Mouse (Mus musculus): ENCODE data around the gene Grin2a. TPM values are rescaled to one million over a fixed set of nuclear protein-coding genes. Genes with fewer than 3 reads are reported as not detected.

The Grin2a gene
- polyA plus RNA-seq, 1 experiment: not detected

DNA sequence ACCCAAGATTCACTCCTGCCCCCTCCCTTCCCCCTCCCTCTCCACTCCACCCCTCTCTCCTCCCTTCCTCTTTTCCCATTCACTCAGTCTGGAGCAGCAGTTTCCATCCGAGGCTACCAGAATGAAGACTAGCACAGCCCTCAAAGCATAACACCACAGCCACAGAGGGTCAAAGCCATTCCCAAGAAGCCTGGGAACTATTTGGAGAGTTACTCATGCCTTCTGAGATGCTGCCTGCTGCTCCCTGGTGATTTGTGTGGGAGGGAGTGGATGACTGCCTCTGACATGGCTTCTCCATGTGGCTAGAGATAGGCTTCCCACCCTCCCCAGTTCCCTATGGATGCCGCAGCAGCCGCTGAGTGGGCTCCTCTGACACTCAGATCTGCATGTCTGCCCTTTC is 10.3 kb downstream of the Grin2a start:
- no peak for TF ChIP-seq POLR2A (IDR thresholded peaks at IDR 0.05; ENCODE audit: insufficient read depth, low read depth, low read length)
- no peak for TF ChIP-seq CTCF (IDR thresholded peaks at IDR 0.05; ENCODE audit: insufficient read depth, low read depth, low read length)
- no peak overlapping the region for H3K4me3 ChIP-seq (ENCODE audit: insufficient read depth, low read depth, low read length)
- 34% methylated on average over 3 of the region's 3 CpGs for WGBS
- no peak overlapping the region for H3K27ac ChIP-seq (ENCODE audit: insufficient read depth, low read depth, low read length)
- H3K4me1 ChIP-seq (ENCODE audit: control insufficient read depth, insufficient read depth, low read length): peaks cover 19% of the 10 kb centered on the region

DNA sequence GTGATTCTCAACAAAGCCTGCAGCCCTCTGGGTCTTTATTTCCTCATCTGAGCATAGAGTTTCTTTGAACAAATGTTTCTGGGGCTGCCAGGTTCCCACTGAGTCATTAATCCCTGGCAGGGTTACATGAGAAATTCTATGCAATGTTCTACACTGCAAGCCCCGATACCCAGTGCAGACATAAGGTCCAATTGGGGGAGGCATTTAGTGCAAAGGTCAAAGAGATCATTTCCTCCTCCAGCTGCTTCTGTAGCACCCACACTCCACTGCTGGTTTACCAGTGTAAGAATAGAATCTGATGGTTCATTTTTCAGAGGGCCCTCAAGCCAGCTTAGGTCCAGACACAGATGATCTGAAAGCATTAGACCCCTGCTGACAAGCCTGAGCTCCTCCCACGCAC is 14.7 kb downstream of the Grin2a start:
- H3K27ac ChIP-seq (ENCODE audit: insufficient read depth, low read depth, low read length): no peak overlapping the region
- TF ChIP-seq CTCF (IDR thresholded peaks at IDR 0.05; ENCODE audit: insufficient read depth, low read depth, low read length): no peak
- TF ChIP-seq POLR2A (IDR thresholded peaks at IDR 0.05; ENCODE audit: insufficient read depth, low read depth, low read length): no peak
- WGBS: 53% methylated on average over 2 of the region's 2 CpGs

DNA sequence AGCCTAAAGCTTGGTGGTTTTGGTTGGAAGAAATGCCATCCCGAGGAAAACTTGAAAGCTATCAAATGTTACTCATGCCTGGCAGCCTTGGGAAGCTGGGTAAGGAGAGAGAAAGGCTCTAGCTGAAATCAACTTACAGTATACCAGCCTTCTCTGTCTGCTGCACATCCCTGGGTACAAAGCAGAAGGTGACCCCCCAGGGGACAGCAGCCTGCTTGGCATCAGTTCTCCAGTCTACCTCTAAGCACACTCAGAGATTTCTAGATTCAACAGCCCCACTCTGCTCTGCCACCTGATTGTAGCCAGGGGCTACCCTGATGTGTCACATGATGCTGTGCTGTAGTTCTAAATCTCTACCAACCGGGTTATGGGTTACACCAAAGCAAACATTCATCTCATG is 17.2 kb downstream of the Grin2a start:
- WGBS: 90% methylated on average over 2 of the region's 2 CpGs
- Histone ChIP-seq H3K27ac (ENCODE audit: insufficient read depth, low read depth, low read length) (no peak overlapping the region), H3K4me1 (ENCODE audit: control insufficient read depth, insufficient read depth, low read length) (no peaks in the 10 kb centered on the region), H3K4me3 (ENCODE audit: insufficient read depth, low read depth, low read length) (no peak overlapping the region)
- TF ChIP-seq CTCF (IDR thresholded peaks at IDR 0.05; ENCODE audit: insufficient read depth, low read depth, low read length) (no peak), POLR2A (IDR thresholded peaks at IDR 0.05; ENCODE audit: insufficient read depth, low read depth, low read length) (no peak)

More for the DNA sequence above, 14.7 kb downstream of the Grin2a start:
- H3K4me3 ChIP-seq (ENCODE audit: insufficient read depth, low read depth, low read length): no peak overlapping the region
- H3K4me1 ChIP-seq (ENCODE audit: control insufficient read depth, insufficient read depth, low read length): peaks cover 10% of the 10 kb centered on the region

DNA sequence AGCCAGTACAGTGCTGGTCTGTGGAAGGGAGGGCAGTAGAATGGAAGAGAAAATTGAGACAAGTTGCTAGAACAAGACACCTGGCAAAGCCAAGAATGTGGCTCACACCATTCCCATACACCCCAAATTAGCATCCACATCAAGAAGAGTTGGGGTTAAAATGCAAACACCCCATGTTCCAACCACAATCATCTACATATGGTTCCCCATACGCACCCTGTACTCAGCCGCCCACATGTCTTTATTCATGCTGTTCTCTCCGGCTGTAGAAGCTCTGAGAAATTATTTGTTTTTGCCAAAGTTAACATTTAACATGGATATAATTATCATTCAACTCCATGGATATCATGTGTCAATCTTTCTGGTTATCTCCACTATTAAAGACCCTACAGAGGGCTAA is 22.7 kb downstream of the Grin2a start:
- no peaks in the 10 kb centered on the region for H3K4me1 ChIP-seq (ENCODE audit: control insufficient read depth, insufficient read depth, low read length)
- no peak overlapping the region for H3K27ac ChIP-seq (ENCODE audit: insufficient read depth, low read depth, low read length)
- H3K4me3 ChIP-seq (ENCODE audit: insufficient read depth, low read depth, low read length): no peak overlapping the region
- WGBS: 84% methylated on average over 3 of the region's 3 CpGs
- no peak for TF ChIP-seq POLR2A (IDR thresholded peaks at IDR 0.05; ENCODE audit: insufficient read depth, low read depth, low read length)
- TF ChIP-seq CTCF (IDR thresholded peaks at IDR 0.05; ENCODE audit: insufficient read depth, low read depth, low read length): no peak

DNA sequence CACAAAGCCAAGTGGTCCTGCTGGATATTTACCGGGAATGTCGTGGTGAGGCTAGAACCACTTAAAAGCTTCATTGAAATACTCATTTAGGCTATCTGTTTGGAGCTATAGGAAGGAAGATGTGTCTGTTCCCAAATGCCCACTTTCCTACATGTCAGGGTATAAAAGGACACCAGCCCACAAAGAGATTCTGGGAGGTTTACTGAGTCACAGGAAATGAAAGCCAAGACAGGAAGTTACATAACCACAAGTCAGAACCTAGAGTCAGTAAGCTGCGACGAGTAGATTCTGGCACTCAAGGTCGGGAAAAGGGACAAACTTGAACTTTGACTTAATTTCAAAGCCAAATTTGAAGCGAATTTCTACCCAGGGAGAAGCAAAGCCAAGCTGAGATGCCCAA is 30.9 kb downstream of the Grin2a start:
- H3K4me1 ChIP-seq (ENCODE audit: control insufficient read depth, insufficient read depth, low read length): peaks cover 4% of the 10 kb centered on the region; the same call in 1 of the 2 replicates
- 37% methylated on average over 6 of the region's 6 CpGs for WGBS
- H3K4me3 ChIP-seq (ENCODE audit: insufficient read depth, low read depth, low read length): no peak overlapping the region
- H3K27ac ChIP-seq (ENCODE audit: insufficient read depth, low read depth, low read length): no peak overlapping the region
- TF ChIP-seq POLR2A (IDR thresholded peaks at IDR 0.05; ENCODE audit: insufficient read depth, low read depth, low read length) (no peak), CTCF (IDR thresholded peaks at IDR 0.05; ENCODE audit: insufficient read depth, low read depth, low read length) (no peak)

DNA sequence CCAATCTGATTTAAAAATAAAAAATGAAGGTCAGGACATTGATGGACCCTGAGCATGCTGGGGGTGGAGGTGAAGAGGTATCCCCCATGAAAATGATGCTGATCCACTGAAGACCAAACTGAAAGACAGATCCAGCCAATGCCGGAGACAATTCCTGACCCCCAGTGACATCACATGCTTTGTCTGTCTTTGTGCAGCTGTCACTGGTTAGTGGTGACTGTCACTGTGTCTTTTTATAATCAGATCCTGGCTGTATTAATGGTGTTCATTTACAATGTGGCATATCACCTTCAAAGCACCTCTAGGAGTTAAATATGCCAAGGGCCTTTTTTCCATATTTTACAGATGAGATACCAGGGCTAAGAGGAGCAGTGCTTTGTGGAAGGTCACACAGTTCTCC is 32.9 kb downstream of the Grin2a start:
- H3K4me3 ChIP-seq (ENCODE audit: insufficient read depth, low read depth, low read length): no peak overlapping the region
- peaks cover 4% of the 10 kb centered on the region; the same call in 1 of the 2 replicates for H3K4me1 ChIP-seq (ENCODE audit: control insufficient read depth, insufficient read depth, low read length)
- TF ChIP-seq CTCF (IDR thresholded peaks at IDR 0.05; ENCODE audit: insufficient read depth, low read depth, low read length) (no peak), POLR2A (IDR thresholded peaks at IDR 0.05; ENCODE audit: insufficient read depth, low read depth, low read length) (no peak)
- no peak overlapping the region for H3K27ac ChIP-seq (ENCODE audit: insufficient read depth, low read depth, low read length)
- WGBS: 94% methylated on average over 1 of the region's 1 CpGs

DNA sequence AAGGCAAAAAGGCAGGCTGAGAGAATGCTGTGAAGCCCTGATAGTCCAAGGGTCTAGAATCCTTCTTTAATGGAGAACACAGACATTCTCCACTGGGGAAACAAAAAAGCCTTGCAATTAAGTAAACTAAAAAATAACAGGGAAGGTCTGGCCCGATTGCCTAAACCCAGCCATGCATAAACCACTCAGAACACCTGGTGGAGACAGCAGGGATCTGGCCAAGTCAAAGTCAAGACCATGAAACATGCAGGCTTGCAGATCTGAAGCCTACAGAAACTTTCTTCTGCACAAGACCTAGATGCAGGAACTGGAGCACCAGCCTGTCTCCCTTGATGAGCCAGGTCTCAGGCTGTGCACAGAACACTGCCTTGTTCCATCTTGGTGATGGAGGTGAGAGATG is 36.0 kb downstream of the Grin2a start:
- H3K27ac ChIP-seq (ENCODE audit: insufficient read depth, low read depth, low read length): no peak overlapping the region
- no peaks in the 10 kb centered on the region for H3K4me1 ChIP-seq (ENCODE audit: control insufficient read depth, insufficient read depth, low read length)
- no peak overlapping the region for H3K4me3 ChIP-seq (ENCODE audit: insufficient read depth, low read depth, low read length)
- TF ChIP-seq POLR2A (IDR thresholded peaks at IDR 0.05; ENCODE audit: insufficient read depth, low read depth, low read length) (no peak), CTCF (IDR thresholded peaks at IDR 0.05; ENCODE audit: insufficient read depth, low read depth, low read length) (no peak)
- WGBS: 80% methylated on average over 1 of the region's 1 CpGs

DNA sequence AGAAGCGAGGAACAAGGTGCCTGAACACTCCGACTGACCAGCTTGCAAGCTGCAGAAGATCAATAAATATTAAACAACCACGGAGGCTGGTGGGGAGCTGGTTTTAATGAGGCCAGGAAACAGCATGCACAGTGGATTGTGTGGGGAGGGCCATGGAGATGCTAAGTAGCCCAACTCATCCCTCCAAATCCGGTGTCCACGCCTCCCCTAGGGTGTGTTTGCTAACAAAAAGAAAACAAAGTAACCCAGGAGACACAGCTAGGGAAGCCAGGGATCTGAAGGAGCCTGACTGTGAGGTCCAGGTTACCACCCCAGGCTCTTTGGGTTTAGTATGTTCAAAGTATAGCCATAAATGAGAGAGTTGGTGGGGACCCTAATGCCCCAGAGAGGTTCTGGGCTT is 41.1 kb downstream of the Grin2a start:
- peaks cover 10% of the 10 kb centered on the region; the same call in 1 of the 2 replicates for H3K4me1 ChIP-seq (ENCODE audit: control insufficient read depth, insufficient read depth, low read length)
- TF ChIP-seq CTCF (IDR thresholded peaks at IDR 0.05; ENCODE audit: insufficient read depth, low read depth, low read length): no peak
- TF ChIP-seq POLR2A (IDR thresholded peaks at IDR 0.05; ENCODE audit: insufficient read depth, low read depth, low read length): no peak
- H3K27ac ChIP-seq (ENCODE audit: insufficient read depth, low read depth, low read length): no peak overlapping the region
- WGBS: 61% methylated on average over 5 of the region's 5 CpGs
- no peak overlapping the region for H3K4me3 ChIP-seq (ENCODE audit: insufficient read depth, low read depth, low read length)

DNA sequence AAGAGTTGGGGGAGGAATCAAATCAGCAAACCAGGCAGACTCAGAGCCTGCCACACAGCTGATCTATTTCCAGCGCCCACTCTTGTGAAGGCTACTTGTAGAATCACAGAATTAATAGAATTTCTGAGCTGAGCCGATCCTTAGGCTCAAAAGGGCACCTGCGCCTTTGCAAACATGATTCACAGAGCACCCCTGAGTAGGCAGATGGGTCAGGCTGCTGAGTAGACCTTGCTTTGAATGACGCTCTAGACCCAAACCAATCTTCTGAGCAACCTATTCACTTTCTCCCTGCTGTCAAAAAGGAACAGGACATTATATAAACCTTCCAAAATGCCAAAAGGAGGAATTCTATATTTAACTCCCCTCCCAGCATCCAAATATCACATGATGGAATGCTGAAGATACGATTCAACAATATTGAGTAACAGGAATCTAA is 41.9 kb downstream of the Grin2a start:
- Histone ChIP-seq H3K4me1 (ENCODE audit: control insufficient read depth, insufficient read depth, low read length) (peaks cover 10% of the 10 kb centered on the region; the same call in 1 of the 2 replicates), H3K27ac (ENCODE audit: insufficient read depth, low read depth, low read length) (no peak overlapping the region), H3K4me3 (ENCODE audit: insufficient read depth, low read depth, low read length) (no peak overlapping the region)
- 84% methylated on average over 5 of the region's 5 CpGs for WGBS
- TF ChIP-seq POLR2A (IDR thresholded peaks at IDR 0.05; ENCODE audit: insufficient read depth, low read depth, low read length) (no peak), CTCF (IDR thresholded peaks at IDR 0.05; ENCODE audit: insufficient read depth, low read depth, low read length) (no peak)

DNA sequence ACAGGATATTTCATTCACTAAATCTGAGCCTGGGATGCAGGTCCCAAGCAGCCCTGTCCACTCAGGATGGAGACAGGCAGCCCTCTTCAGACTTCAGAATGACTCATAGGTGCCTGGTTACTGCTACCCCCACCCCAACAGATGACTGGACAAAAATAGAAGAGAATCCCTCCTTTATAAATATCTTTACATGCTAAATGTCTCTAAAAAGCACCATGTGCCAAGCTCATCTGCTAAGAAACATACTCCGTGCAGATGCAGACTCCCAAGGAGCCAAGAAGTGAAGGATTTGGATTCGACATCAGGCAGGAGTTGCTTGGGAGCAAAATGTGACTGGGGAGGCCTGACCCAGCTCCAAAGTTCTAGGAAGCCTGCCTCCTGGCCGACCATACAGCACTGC is 46.1 kb downstream of the Grin2a start:
- no peak for TF ChIP-seq POLR2A (IDR thresholded peaks at IDR 0.05; ENCODE audit: insufficient read depth, low read depth, low read length)
- TF ChIP-seq CTCF (IDR thresholded peaks at IDR 0.05; ENCODE audit: insufficient read depth, low read depth, low read length): no peak
- Histone ChIP-seq H3K4me3 (ENCODE audit: insufficient read depth, low read depth, low read length) (no peak overlapping the region), H3K4me1 (ENCODE audit: control insufficient read depth, insufficient read depth, low read length) (peaks cover 10% of the 10 kb centered on the region; the same call in 1 of the 2 replicates), H3K27ac (ENCODE audit: insufficient read depth, low read depth, low read length) (no peak overlapping the region)
- WGBS: 59% methylated on average over 3 of the region's 3 CpGs

All from olfactory bulb, adult 2 months (tissue).